Mouse (Mus musculus) lung, postnatal 0 days (tissue): ENCODE data around the gene Ppia.

Experiments used
- CTCF ChIP-seq: IDR thresholded peaks from 2 replicates; pipeline ENCODE4 v1.5.1; 2016; ENCODE audit warnings: antibody characterized with exemption, mild to moderate bottlenecking
- EP300 ChIP-seq: IDR thresholded peaks from 2 replicates; pipeline ENCODE4 v1.6.1; 2016; ENCODE audit warnings: antibody characterized with exemption, mild to moderate bottlenecking, control low read depth

DNA sequence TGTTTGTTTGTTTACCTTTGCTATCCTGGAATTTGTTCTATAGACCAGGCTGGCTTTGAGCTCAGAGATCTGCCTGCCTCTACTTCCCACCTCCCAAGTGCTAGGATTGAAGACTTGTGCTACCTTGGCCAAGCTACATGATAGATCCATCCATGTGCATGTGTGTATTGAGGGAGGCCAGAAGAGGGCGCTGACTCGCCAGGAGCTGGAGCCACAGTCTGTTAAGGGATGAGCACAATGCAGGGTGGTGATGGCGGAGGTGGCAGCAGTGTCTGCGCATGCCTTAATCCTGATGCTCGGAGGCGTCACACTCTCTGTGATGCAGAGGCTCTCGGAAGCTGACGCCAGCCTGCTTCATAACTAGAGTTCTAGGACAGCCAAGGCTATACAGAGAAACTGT, 21.2 kb downstream of the Ppia start:
- peak; percentile 84 for TF ChIP-seq CTCF
- no peak for TF ChIP-seq EP300
